Mouse (Mus musculus): Measurements from ENCODE around the gene Rab40b. TPM values are rescaled to one million over a fixed set of nuclear protein-coding genes. Genes with fewer than 3 reads are reported as not detected.

Gene Rab40b
- total RNA-seq, 2 experiments from 2014 or later = 5.4 to 6.0 TPM

Small RNAs within 50 kb of the gene (microRNA-seq; reads per million reads assigned to microRNA genes)
- gene Mir7236 (ENCODE audit: borderline number of aligned reads in 2 of 2) = 0 reads per million in 2 experiments

Other genes starting within 250 kb of the Rab40b start
- not detected for gene Tex19.1, start 242.1 kb downstream of the Rab40b start, total RNA-seq (2021)
- not detected for gene Uts2r, start 228.0 kb downstream of the Rab40b start, total RNA-seq (2021)
- gene Hexdc, start 183.8 kb downstream of the Rab40b start, total RNA-seq (2021) = 10 to 100 TPM in 1 of 2 experiments, 1 to 10 TPM in 1; 9.0 to 10.1 TPM
- 10 to 100 TPM; 24.1 to 27.0 TPM for gene Ogfod3, start 183.5 kb downstream of the Rab40b start, total RNA-seq (2021)
- 10 to 100 TPM; 21.7 to 25.2 TPM for gene Cybc1, start 158.9 kb downstream of the Rab40b start, total RNA-seq (2021)
- gene Narf, start 151.0 kb downstream of the Rab40b start, total RNA-seq (2021) = 10 to 100 TPM; 14.4 to 15.2 TPM
- 10 to 100 TPM; 41.6 to 45.5 TPM for gene Foxk2, start 128.3 kb downstream of the Rab40b start, total RNA-seq (2021)
- 10 to 100 TPM; 58.3 to 60.6 TPM for gene Wdr45b, start 33.8 kb downstream of the Rab40b start, total RNA-seq (2021)
- gene Fn3krp, start 33.1 kb upstream of the Rab40b start, total RNA-seq (2021) = 10 to 100 TPM; 17.3 to 21.8 TPM
- 10 to 100 TPM in 1 of 2 experiments, 1 to 10 TPM in 1; 9.5 to 15.8 TPM for gene Fn3k, start 46.7 kb upstream of the Rab40b start, total RNA-seq (2021)
- 10 to 100 TPM; 27.9 to 36.7 TPM for gene Tbcd, start 63.7 kb upstream of the Rab40b start, total RNA-seq (2021)
- 1 to 10 TPM in 1 of 2 experiments, not detected in 1; 1.0 TPM for gene Zfp750, start 131.1 kb upstream of the Rab40b start, total RNA-seq (2021)

Data from adrenal gland, adult 18-20 months (tissue).